Mouse (Mus musculus): ENCODE results near the gene Limk1. TPM values are rescaled to one million over a fixed set of nuclear protein-coding genes. Genes with fewer than 3 reads are reported as not detected.

The Limk1 gene
- polyA plus RNA-seq, 1 experiment from 2014 or later, result 4.1 TPM

Other genes with a start within 250 kb of the Limk1 start
- 81.6 and 84.4 TPM in 2 replicates for gene Gtf2ird1, start 231.9 kb downstream of the Limk1 start, polyA plus RNA-seq (2015; fragmentation: Nextera tagmentation; extraction: Ambion mirVana)
- 3.6 and 3.9 TPM in 2 replicates for gene Clip2, start 136.2 kb downstream of the Limk1 start, polyA plus RNA-seq (2015; fragmentation: Nextera tagmentation; extraction: Ambion mirVana)
- gene Syna, start 128.4 kb downstream of the Limk1 start, polyA plus RNA-seq (2015; fragmentation: Nextera tagmentation; extraction: Ambion mirVana), result 0.06 and 0.10 TPM in 2 replicates
- gene Rfc2, start 107.2 kb downstream of the Limk1 start, polyA plus RNA-seq (2015; fragmentation: Nextera tagmentation; extraction: Ambion mirVana), result 245 and 247 TPM in 2 replicates
- gene Lat2, start 73.6 kb downstream of the Limk1 start, polyA plus RNA-seq (2015; fragmentation: Nextera tagmentation; extraction: Ambion mirVana), result 2.0 and 2.8 TPM in 2 replicates
- 382 and 397 TPM in 2 replicates for gene Eif4h, start 49.1 kb downstream of the Limk1 start, polyA plus RNA-seq (2015; fragmentation: Nextera tagmentation; extraction: Ambion mirVana)
- gene Eln, start 58.7 kb upstream of the Limk1 start, polyA plus RNA-seq (2015; fragmentation: Nextera tagmentation; extraction: Ambion mirVana), result 86.7 and 89.8 TPM in 2 replicates
- not detected in 2 replicates for gene Tmem270, start 218.1 kb upstream of the Limk1 start, polyA plus RNA-seq (2015; fragmentation: Nextera tagmentation; extraction: Ambion mirVana)
- 3.9 and 5.3 TPM in 2 replicates for gene Cldn13, start 226.9 kb upstream of the Limk1 start, polyA plus RNA-seq (2015; fragmentation: Nextera tagmentation; extraction: Ambion mirVana)
- gene Mettl27, start 243.8 kb upstream of the Limk1 start, polyA plus RNA-seq (2015; fragmentation: Nextera tagmentation; extraction: Ambion mirVana), result 18.5 and 25.7 TPM in 2 replicates